Mouse (Mus musculus) lung, postnatal 0 days (tissue): ENCODE data around the gene Tmem109.

ENCODE experiments used
- CTCF ChIP-seq: IDR thresholded peaks from 2 replicates; pipeline ENCODE4 v1.5.1; 2016; ENCODE audit warnings: antibody characterized with exemption, mild to moderate bottlenecking
- EP300 ChIP-seq: IDR thresholded peaks from 2 replicates; pipeline ENCODE4 v1.6.1; 2016; ENCODE audit warnings: antibody characterized with exemption, mild to moderate bottlenecking, control low read depth

GRCm38 (mm10) chr19:10907891-10908290 lies 26.1 kb upstream of the Tmem109 start:
- peak; percentile 89 for TF ChIP-seq CTCF
- no peak for TF ChIP-seq EP300
